Mouse (Mus musculus): ENCODE results near the gene Ankub1. TPM values are rescaled to one million over a fixed set of nuclear protein-coding genes. Genes with fewer than 3 reads are reported as not detected.

The Ankub1 gene
- polyA plus RNA-seq, 2 experiments: not detected

DNA sequence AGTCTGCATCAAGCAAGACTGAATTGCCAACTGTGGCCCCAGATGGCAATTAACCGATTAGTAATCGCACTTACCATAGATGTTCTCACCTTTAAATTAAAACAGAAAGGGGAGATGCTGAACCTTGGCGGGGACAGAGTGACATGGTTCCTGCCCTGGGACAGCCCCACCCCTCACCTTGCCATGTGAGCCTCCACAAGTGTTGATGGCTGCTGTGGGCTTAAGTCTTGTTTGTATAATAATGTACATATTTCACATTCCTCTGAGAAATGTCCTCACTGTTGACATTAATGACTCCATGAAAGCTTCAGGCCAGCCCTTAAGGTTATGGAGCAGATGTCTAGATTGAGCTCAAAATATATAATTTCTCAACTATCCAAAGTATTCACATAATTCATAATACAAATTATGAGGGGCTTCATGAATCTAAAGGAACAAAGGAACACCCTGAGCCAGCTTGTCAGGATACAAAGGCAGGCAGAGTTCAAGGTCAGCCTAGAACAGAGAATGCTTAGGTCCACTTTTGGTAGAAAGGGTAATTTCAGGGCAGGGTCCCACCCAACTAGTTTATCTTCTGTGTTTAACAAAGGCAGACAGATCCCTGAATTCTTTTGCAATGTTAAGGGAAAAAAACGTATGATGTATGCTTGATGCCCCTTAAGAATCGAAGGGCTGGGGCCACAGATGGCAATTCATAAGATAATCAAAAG is 39.8 kb upstream of the Ankub1 start:
- no peak for TF ChIP-seq POLR2A (IDR thresholded peaks at IDR 0.05; ENCODE audit: borderline replicate concordance, extremely low read depth, insufficient read depth, insufficient read length)

DNA sequence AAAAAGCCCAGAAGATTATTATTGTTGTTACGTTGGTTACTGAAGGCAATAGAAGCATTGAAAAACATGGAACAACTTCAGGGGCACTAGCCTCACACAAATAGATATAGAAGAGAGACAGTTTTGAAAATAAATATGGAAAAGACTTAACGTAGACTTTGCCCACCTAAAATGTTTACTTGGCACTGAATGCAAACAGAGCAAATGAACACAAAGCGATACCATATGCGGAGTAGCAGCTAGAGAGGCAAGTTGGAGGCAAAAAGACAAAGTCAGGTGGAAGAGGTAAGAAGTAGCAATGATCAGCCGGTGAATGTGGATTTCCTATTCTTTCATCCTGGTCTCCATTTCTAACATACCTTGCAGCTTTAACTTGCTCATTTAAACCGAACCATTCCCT is 21.6 kb upstream of the Ankub1 start:
- no peaks in the 10 kb centered on the region for H3K4me1 ChIP-seq (ENCODE audit: control insufficient read depth, insufficient read depth, low read length)
- no peak for ATAC-seq (ENCODE audit: low FRiP score, low read depth)
- WGBS: 92% methylated on average over 6 of the region's 6 CpGs
- no peak for TF ChIP-seq POLR2A (IDR thresholded peaks at IDR 0.05; ENCODE audit: borderline replicate concordance, extremely low read depth, insufficient read depth, insufficient read length)
- DNase-seq (ENCODE audit: low spot score): no peak
- H3K36me3 ChIP-seq (ENCODE audit: control insufficient read depth, insufficient read depth, low read length): no peaks in the 10 kb centered on the region
- no peak overlapping the region for H3K4me2 ChIP-seq (replicated peaks; ENCODE audit: low read depth, low read length, severe bottlenecking)
- no peak overlapping the region for H3K9ac ChIP-seq (ENCODE audit: low read depth, low read length, severe bottlenecking)
- no peak overlapping the region for H3K4me3 ChIP-seq (replicated peaks; ENCODE audit: low read length)
- no peaks in the 10 kb centered on the region for H3K9me3 ChIP-seq (ENCODE audit: control insufficient read depth, low read length)
- H3K27ac ChIP-seq (replicated peaks; ENCODE audit: low read depth, low read length): no peak overlapping the region
- no peaks in the 10 kb centered on the region for H3K27me3 ChIP-seq (ENCODE audit: control insufficient read depth, insufficient read depth, low read length)

More for the DNA sequence above, 39.8 kb upstream of the Ankub1 start:
- no peaks in the 10 kb centered on the region for H3K36me3 ChIP-seq (ENCODE audit: control insufficient read depth, insufficient read depth, low read length)
- no peak overlapping the region for H3K27ac ChIP-seq (replicated peaks; ENCODE audit: low read depth, low read length)
- no peaks in the 10 kb centered on the region for H3K9me3 ChIP-seq (ENCODE audit: control insufficient read depth, low read length)
- H3K9ac ChIP-seq (ENCODE audit: low read depth, low read length, severe bottlenecking): no peak overlapping the region
- 0 out of 2 replicates have a peak, but pooled peaks cover 9% of the 10 kb centered on the region for H3K4me1 ChIP-seq (ENCODE audit: control insufficient read depth, insufficient read depth, low read length)
- H3K4me2 ChIP-seq (replicated peaks; ENCODE audit: low read depth, low read length, severe bottlenecking): no peak overlapping the region
- no peaks in the 10 kb centered on the region for H3K27me3 ChIP-seq (ENCODE audit: control insufficient read depth, insufficient read depth, low read length)
- H3K4me3 ChIP-seq (replicated peaks; ENCODE audit: low read length): no peak overlapping the region
- ATAC-seq (ENCODE audit: low FRiP score, low read depth): no peak
- no peak for DNase-seq (ENCODE audit: low spot score)
- WGBS: 78% methylated on average over 5 of the region's 5 CpGs

DNA sequence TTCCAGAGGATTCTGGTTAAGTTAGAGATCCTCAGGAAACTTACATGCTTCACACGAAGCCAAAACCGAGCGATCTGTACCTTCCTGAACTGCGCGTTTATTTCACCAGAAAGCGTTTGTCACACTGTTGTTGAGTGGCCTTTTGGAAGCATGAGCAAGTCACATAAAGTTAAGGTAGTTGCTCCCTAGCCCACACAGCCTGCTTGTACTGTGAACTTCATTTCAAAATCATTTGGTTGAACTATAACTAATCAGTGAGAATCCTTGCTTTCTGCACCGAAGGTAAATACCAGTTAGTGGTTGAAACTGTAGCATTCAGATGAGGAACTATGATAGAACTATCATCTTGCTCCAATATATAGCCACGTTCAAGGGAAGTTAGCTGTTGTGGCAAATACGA is 4.2 kb upstream of the Ankub1 start:
- no peak for ATAC-seq (ENCODE audit: low FRiP score, low read depth)
- no peak for DNase-seq (ENCODE audit: low spot score)
- Histone ChIP-seq H3K4me1 (ENCODE audit: control insufficient read depth, insufficient read depth, low read length) (no peaks in the 10 kb centered on the region), H3K4me2 (replicated peaks; ENCODE audit: low read depth, low read length, severe bottlenecking) (no peak overlapping the region), H3K27ac (replicated peaks; ENCODE audit: low read depth, low read length) (no peak overlapping the region), H3K27me3 (ENCODE audit: control insufficient read depth, insufficient read depth, low read length) (no peaks in the 10 kb centered on the region), H3K36me3 (ENCODE audit: control insufficient read depth, insufficient read depth, low read length) (no peaks in the 10 kb centered on the region), H3K4me3 (replicated peaks; ENCODE audit: low read length) (no peak overlapping the region), H3K9me3 (ENCODE audit: control insufficient read depth, low read length) (no peaks in the 10 kb centered on the region), H3K9ac (ENCODE audit: low read depth, low read length, severe bottlenecking) (no peak overlapping the region)
- WGBS: 92% methylated on average over 9 of the region's 9 CpGs
- no peak for TF ChIP-seq POLR2A (IDR thresholded peaks at IDR 0.05; ENCODE audit: borderline replicate concordance, extremely low read depth, insufficient read depth, insufficient read length)

DNA sequence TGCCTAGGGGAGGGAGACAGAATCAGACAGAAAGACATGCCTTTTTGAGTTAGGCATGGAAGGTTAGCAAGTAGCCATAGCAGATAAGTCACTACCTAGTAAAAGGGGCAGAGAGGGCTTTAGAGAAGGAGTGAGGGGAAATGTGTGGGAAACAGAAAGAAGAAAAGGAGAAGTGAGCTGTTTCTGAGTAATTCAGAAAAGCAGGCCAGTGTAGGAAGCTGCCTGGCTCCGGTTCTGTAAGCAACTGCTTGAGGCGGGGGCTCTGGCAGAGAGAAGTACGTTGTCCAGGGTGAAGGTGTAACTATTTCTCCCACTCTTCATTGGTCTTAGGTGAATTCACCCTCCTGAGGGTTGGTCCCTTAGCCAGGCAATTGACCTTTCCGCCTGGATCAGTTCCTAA is 3.6 kb upstream of the Ankub1 start:
- no peak for TF ChIP-seq POLR2A (IDR thresholded peaks at IDR 0.05; ENCODE audit: borderline replicate concordance, extremely low read depth, insufficient read depth, insufficient read length)
- Histone ChIP-seq H3K9me3 (ENCODE audit: control insufficient read depth, low read length) (no peaks in the 10 kb centered on the region), H3K4me3 (replicated peaks; ENCODE audit: low read length) (no peak overlapping the region), H3K4me1 (ENCODE audit: control insufficient read depth, insufficient read depth, low read length) (no peaks in the 10 kb centered on the region), H3K36me3 (ENCODE audit: control insufficient read depth, insufficient read depth, low read length) (no peaks in the 10 kb centered on the region), H3K27ac (replicated peaks; ENCODE audit: low read depth, low read length) (no peak overlapping the region), H3K4me2 (replicated peaks; ENCODE audit: low read depth, low read length, severe bottlenecking) (no peak overlapping the region), H3K9ac (ENCODE audit: low read depth, low read length, severe bottlenecking) (no peak overlapping the region), H3K27me3 (ENCODE audit: control insufficient read depth, insufficient read depth, low read length) (no peaks in the 10 kb centered on the region)
- DNase-seq (ENCODE audit: low spot score) (no peak), ATAC-seq (ENCODE audit: low FRiP score, low read depth) (no peak)
- WGBS: 94% methylated on average over 4 of the region's 4 CpGs

DNA sequence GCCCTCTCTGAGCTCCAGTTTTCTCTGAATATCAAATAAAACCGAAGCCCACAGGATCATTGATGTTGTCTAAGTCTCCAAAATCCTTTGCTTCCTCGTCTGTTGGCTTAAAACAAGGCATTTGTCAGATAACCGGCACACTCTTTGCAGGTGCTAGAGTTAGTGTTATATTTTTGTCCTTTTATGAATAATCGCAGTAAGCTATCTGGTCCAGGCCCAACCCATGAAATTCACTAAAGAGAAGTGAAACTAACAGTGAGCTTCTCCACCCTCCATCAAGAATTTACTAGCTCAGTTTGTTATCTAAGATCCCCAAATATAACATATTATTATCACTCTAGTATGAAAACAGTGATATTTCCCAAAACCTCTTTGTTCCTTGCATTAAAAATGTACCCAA is 827 bp downstream of the Ankub1 start:
- Histone ChIP-seq H3K36me3 (ENCODE audit: control insufficient read depth, insufficient read depth, low read length) (no peaks in the 10 kb centered on the region), H3K27ac (replicated peaks; ENCODE audit: low read depth, low read length) (no peak overlapping the region), H3K4me1 (ENCODE audit: control insufficient read depth, insufficient read depth, low read length) (no peaks in the 10 kb centered on the region), H3K4me3 (replicated peaks; ENCODE audit: low read length) (no peak overlapping the region), H3K9me3 (ENCODE audit: control insufficient read depth, low read length) (no peaks in the 10 kb centered on the region), H3K27me3 (ENCODE audit: control insufficient read depth, insufficient read depth, low read length) (no peaks in the 10 kb centered on the region), H3K9ac (ENCODE audit: low read depth, low read length, severe bottlenecking) (no peak overlapping the region), H3K4me2 (replicated peaks; ENCODE audit: low read depth, low read length, severe bottlenecking) (no peak overlapping the region)
- no peak for TF ChIP-seq POLR2A (IDR thresholded peaks at IDR 0.05; ENCODE audit: borderline replicate concordance, extremely low read depth, insufficient read depth, insufficient read length)
- WGBS: 79% methylated on average over 4 of the region's 4 CpGs
- ATAC-seq (ENCODE audit: low FRiP score, low read depth) (no peak), DNase-seq (ENCODE audit: low spot score) (no peak)

All from limb, embryonic 14.5 days (tissue).